ENCODE assay signal across 7 mouse cellular contexts in the genomic region with DNA sequence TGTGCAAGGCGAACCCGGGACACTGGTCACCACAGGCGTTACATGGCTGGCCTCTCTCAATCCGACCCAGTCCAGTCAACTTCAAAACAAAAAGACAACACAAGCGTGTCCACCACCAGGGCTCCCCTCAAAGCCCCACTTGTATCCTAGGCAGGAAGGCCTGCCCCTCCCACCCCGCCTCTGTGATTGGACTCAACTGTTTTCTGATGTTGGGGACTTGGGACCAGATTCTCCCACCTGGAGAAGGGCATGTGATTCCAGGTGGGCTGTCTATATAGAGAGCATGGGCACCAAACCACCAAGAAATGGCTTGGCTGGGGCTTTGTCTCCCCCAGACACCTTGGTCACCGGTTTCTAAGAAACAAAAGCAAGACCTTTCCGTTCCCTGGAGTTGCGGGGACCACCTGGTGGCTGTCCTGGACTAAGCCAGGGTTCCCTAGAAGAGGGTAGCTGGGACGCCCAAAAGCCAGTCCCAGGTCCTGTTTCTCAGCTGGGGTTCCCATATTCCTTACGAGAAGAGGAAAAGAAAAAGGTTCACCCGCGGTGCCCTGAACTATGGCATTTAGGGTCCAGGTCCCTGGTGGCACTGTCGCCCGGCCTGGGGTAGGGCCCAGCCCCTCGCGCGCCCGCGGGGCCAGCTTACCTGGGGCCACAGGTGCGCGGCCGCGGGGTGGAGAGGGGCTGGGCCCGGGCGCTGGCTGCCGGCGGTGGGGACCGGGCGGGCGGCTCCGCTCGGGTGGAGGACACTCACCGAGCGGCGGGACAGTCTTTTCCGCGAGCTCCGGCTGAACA. TPM values are rescaled to one million over a fixed set of nuclear protein-coding genes. Genes with fewer than 3 reads are reported as not detected.
DNase-seq lines count a peak whose midpoint lies in the region; ATAC-seq and TF ChIP-seq lines count a peak whose summit lies in the region.

No protein-coding gene starts in this region.

- H3K4me3 ChIP-seq in lung, embryonic 14.5 days (ENCODE audit: low read depth, low read length) = peak overlapping the region; percentile 72
- peak overlapping the region; percentile 48 for H3K4me3 ChIP-seq in embryonic fibroblast, embryonic 13.5 days (ENCODE audit: insufficient read depth, low read length)
- H3K4me3 ChIP-seq in hindbrain, embryonic 15.5 days = peak overlapping the region; percentile 90
- peak overlapping the region; percentile 64 for H3K4me3 ChIP-seq in midbrain, embryonic 10.5 days

- peak overlapping the region; percentile 31; the same call in 1 of the 2 replicates for H3K27ac ChIP-seq in lung, embryonic 14.5 days (ENCODE audit: low read depth)
- no peak overlapping the region for H3K27ac ChIP-seq in embryonic fibroblast, embryonic 13.5 days (ENCODE audit: insufficient read depth, low read length)
- H3K27ac ChIP-seq in hindbrain, embryonic 15.5 days (replicated peaks) = peak overlapping the region; percentile 78
- peak overlapping the region; percentile 77 for H3K27ac ChIP-seq in midbrain, embryonic 10.5 days (replicated peaks)

- H3K27me3 ChIP-seq in lung, embryonic 14.5 days (ENCODE audit: insufficient read depth, low read length) = no peaks in the 10 kb centered on the region
- no peaks in the 10 kb centered on the region for H3K27me3 ChIP-seq in hindbrain, embryonic 15.5 days
- H3K27me3 ChIP-seq in midbrain, embryonic 10.5 days (ENCODE audit: low read depth, poor library complexity, severe bottlenecking) = peaks cover 92% of the 10 kb centered on the region

- ATAC-seq in lung, embryonic 14.5 days (ENCODE audit: insufficient read depth) = peak; percentile 52
- peak; percentile 69 for ATAC-seq in hindbrain, embryonic 15.5 days (ENCODE audit: low FRiP score, low read depth)

- peak overlapping the region; percentile 72 for H3K9ac ChIP-seq in lung, embryonic 14.5 days
- H3K9ac ChIP-seq in hindbrain, embryonic 15.5 days = peak overlapping the region; percentile 90

- no peak for TF ChIP-seq POLR2A in embryonic fibroblast, embryonic 13.5 days (IDR thresholded peaks at IDR 0.05; ENCODE audit: low read depth, low read length)

- WGBS in lung, embryonic 14.5 days = 2% methylated on average over 39 of the region's 39 CpGs
- WGBS in hindbrain, embryonic 15.5 days = 1% methylated on average over 37 of the region's 39 CpGs
- WGBS in midbrain, embryonic 10.5 days = 2% methylated on average over 39 of the region's 39 CpGs

- peak; percentile 32 for DNase-seq in lung, embryonic 14.5 days
- no peak for DNase-seq in lung, postnatal 14 days
- peak; percentile 29 for DNase-seq in midbrain, embryonic 10.5 days (ENCODE audit: low spot score)
- DNase-seq in urinary bladder, adult 18-20 months (ENCODE audit: low spot score in 2 of 2) = no peak
- DNase-seq in c-Kit-positive CD71-positive TER-119-positive erythroid progenitor cells, embryonic 14.5 days (ENCODE audit: low spot score) = no peak

- H3K4me2 ChIP-seq in lung, embryonic 14.5 days = peak overlapping the region; percentile 97
- peak overlapping the region; percentile 88 for H3K4me2 ChIP-seq in hindbrain, embryonic 15.5 days

- TF ChIP-seq CTCF in lung, embryonic 14.5 days (IDR thresholded peaks at IDR 0.05; ENCODE audit: low read depth) = 0 out of 2 replicates have a peak, but pooled peaks have one; percentile 22
- TF ChIP-seq CTCF in embryonic fibroblast, embryonic 13.5 days (IDR thresholded peaks at IDR 0.05; ENCODE audit: borderline replicate concordance, insufficient read depth, low read length) = no peak

- no peaks in the 10 kb centered on the region for H3K36me3 ChIP-seq in lung, embryonic 14.5 days (ENCODE audit: insufficient read depth)
- H3K36me3 ChIP-seq in hindbrain, embryonic 15.5 days = no peaks in the 10 kb centered on the region
- no peaks in the 10 kb centered on the region for H3K36me3 ChIP-seq in midbrain, embryonic 10.5 days

- no peaks in the 10 kb centered on the region for H3K4me1 ChIP-seq in lung, embryonic 14.5 days (ENCODE audit: insufficient read depth)
- H3K4me1 ChIP-seq in embryonic fibroblast, embryonic 13.5 days (ENCODE audit: control insufficient read depth, insufficient read depth, low read length) = no peaks in the 10 kb centered on the region
- peaks cover 29% of the 10 kb centered on the region for H3K4me1 ChIP-seq in hindbrain, embryonic 15.5 days (replicated peaks)
- H3K4me1 ChIP-seq in midbrain, embryonic 10.5 days = peaks cover 25% of the 10 kb centered on the region

- no peaks in the 10 kb centered on the region for H3K9me3 ChIP-seq in lung, embryonic 14.5 days (ENCODE audit: low read depth, low read length)
- H3K9me3 ChIP-seq in hindbrain, embryonic 15.5 days = no peaks in the 10 kb centered on the region
- no peaks in the 10 kb centered on the region for H3K9me3 ChIP-seq in midbrain, embryonic 10.5 days (replicated peaks)

RNA-seq across cellular contexts. Expression of gene Prickle2, which starts 0.4 kb away (rescaled TPM):
- polyA plus RNA-seq in lung, embryonic 14.5 days (2014; fragmentation: Nextera tagmentation; extraction: Ambion mirVana) = 11.0 TPM in 2 replicates
- 8.7 and 10.4 TPM in 2 replicates for polyA plus RNA-seq in embryonic fibroblast, embryonic 13.5 days (2011; ENCODE audit: insufficient read length, low read depth, missing spikeins)
- 15.2 and 16.1 TPM in 2 replicates for polyA plus RNA-seq in hindbrain, embryonic 15.5 days (2015; fragmentation: Nextera tagmentation; extraction: Ambion mirVana)
- 3.0 and 5.7 TPM in 2 replicates for polyA plus RNA-seq in midbrain, embryonic 10.5 days (2016; fragmentation: Nextera tagmentation; extraction: Ambion mirVana)

Comparison
In these comparisons a context has a peak if more than half of its experiments do, and no peak if none do; other contexts are left out.
1. DNase-seq: peak in lung, embryonic 14.5 days (single experiment) and midbrain, embryonic 10.5 days (single experiment); none in lung, postnatal 14 days (single experiment), urinary bladder, adult 18-20 months (0 of 2) and c-Kit-positive CD71-positive TER-119-positive erythroid progenitor cells, embryonic 14.5 days (single experiment).
2. Peak in every context shown above with its lines, with median percentiles within 50 percentile points of each other: H3K4me3 ChIP-seq.